Mouse (Mus musculus) limb, embryonic 12.5 days (tissue): ENCODE measurements around the gene Hivep1. TPM values are rescaled to one million over a fixed set of nuclear protein-coding genes. Genes with fewer than 3 reads are reported as not detected.

Experiments used
- ATAC-seq: fragments of 200-750 bp; cut with Nextera tagmentation; 2 replicates; pipeline ENCODE4 v1.8.0; 2017; ENCODE audit warnings: low read depth, moderate TSS enrichment; ENCODE audit not compliant: insufficient number of reproducible peaks, insufficient read depth, low FRiP score, low TSS enrichment
- H3K27ac ChIP-seq: fragments of 300-500 bp; sonication (generic); 2 replicates; pipeline ENCODE4 v1.5.1; 2016; ENCODE audit warnings: mild to moderate bottlenecking, moderate library complexity
- H3K27me3 ChIP-seq: fragments of 300-500 bp; sonication (generic); 2 replicates; pipeline ENCODE4 v1.6.1; 2016; ENCODE audit warnings: mild to moderate bottlenecking, moderate library complexity
- H3K36me3 ChIP-seq: fragments of 300-500 bp; sonication (generic); 2 replicates; pipeline ENCODE4 v1.6.1; 2016; ENCODE audit warnings: mild to moderate bottlenecking, moderate library complexity
- H3K4me1 ChIP-seq: fragments of 300-500 bp; sonication (generic); replicated peaks from 2 replicates; pipeline ENCODE4 v1.6.1; 2016
- H3K4me2 ChIP-seq: fragments of 300-500 bp; sonication (generic); 2 replicates; pipeline ENCODE4 v1.6.1; 2016; ENCODE audit warnings: mild to moderate bottlenecking, moderate library complexity
- H3K4me3 ChIP-seq: fragments of 300-500 bp; sonication (generic); replicated peaks from 2 replicates; pipeline ENCODE4 v1.5.1; 2016; ENCODE audit warnings: mild to moderate bottlenecking
- H3K9ac ChIP-seq: fragments of 300-500 bp; sonication (generic); replicated peaks from 2 replicates; pipeline ENCODE4 v1.6.1; 2016; ENCODE audit warnings: mild to moderate bottlenecking, moderate library complexity
- H3K9me3 ChIP-seq: fragments of 300-500 bp; sonication (generic); 2 replicates; pipeline ENCODE4 v1.6.1; 2016; ENCODE audit warnings: mild to moderate bottlenecking, moderate library complexity
- WGBS: fragments of 180-500 bp; shearing (Covaris S2); methylation state at CpG from one replicate; pipeline ENCODE4 v1.1.7; 2016; 5-methylcytosine and 5-hydroxymethylcytosine counted together
- polyA plus RNA-seq: library from polyadenylated mRNA; unstranded; fragments of >200 nt; fragmentation: Nextera tagmentation; extraction: Ambion mirVana; gene quantifications from 2 replicates; pipeline ENCODE4 v1.2.1, GENCODE M21; 2016

Hivep1 gene
- polyA plus RNA-seq, 1 experiment from 2014 or later: 13.2 TPM

DNA sequence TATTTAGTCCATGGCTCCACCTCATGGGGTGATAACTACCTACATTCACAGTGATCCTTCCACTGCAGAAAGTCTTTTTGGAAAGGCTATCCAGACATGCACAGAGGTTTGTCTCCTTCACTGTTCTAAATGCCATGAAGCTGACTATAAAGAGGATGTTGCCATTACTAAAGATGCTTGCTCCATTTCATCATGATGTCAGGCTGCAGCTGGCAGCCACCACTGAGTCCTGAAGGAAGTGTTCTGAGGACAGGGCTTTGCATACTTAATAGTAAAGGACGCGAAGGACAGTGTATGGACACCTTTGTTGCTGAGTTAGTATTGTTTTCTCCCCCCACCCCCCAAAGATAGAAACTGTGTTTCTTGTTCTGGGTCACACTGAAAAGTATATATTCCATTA lies 67.2 kb downstream of the Hivep1 start:
- Histone ChIP-seq H3K4me2 (no peak overlapping the region), H3K9me3 (no peaks in the 10 kb centered on the region), H3K27ac (no peak overlapping the region), H3K36me3 (0 out of 2 replicates have a peak, but pooled peaks cover 2% of the 10 kb centered on the region), H3K9ac (no peak overlapping the region), H3K4me1 (peaks cover 3% of the 10 kb centered on the region; the same call in 1 of the 2 replicates), H3K27me3 (no peaks in the 10 kb centered on the region), H3K4me3 (no peak overlapping the region)
- WGBS: 90% methylated on average over 2 of the region's 2 CpGs
- ATAC-seq: no peak

DNA sequence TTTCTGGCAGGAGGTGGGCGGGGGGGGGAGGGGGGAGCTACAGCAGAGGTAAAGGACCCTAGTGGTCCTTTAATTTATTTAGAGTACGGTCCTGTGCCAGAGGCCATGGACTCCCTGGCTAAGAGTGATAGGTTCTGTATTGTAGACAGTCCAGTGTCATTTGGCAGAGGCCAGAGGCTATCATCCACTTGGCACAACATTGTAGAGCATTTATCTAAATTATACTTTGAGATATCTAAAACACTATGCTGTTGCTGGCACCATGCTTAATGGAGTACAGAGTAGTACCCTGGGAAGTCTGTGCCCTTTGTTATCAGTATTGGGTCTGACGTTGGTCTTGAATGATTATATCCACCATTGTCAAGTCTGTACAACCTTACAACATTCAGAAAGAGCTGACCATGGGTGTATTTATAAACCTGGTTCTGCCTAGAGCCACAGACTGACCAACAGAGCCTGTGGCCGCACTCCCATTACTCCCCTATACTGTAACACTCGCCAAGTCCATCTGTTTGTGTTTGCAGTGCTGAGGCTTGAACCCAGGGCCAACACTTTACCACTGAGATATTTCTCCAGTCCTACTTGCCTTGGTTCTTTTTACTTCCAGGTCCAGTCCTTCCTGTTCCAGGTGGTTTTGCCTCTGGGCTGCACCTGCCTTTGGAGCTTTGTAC lies 69.4 kb downstream of the Hivep1 start:
- H3K4me2 ChIP-seq: no peak overlapping the region
- H3K36me3 ChIP-seq: 0 out of 2 replicates have a peak, but pooled peaks cover 2% of the 10 kb centered on the region
- no peak for ATAC-seq
- H3K4me3 ChIP-seq: no peak overlapping the region
- H3K9me3 ChIP-seq: no peaks in the 10 kb centered on the region
- 82% methylated on average over 5 of the region's 5 CpGs for WGBS
- H3K27ac ChIP-seq: no peak overlapping the region
- H3K9ac ChIP-seq: no peak overlapping the region
- peaks cover 3% of the 10 kb centered on the region; the same call in 1 of the 2 replicates for H3K4me1 ChIP-seq
- no peaks in the 10 kb centered on the region for H3K27me3 ChIP-seq

GRCm38 (mm10) chr13:42121777-42122682 lies 70.2 kb downstream of the Hivep1 start:
- no peak for ATAC-seq
- 73% methylated on average over 5 of the region's 5 CpGs for WGBS
- Histone ChIP-seq H3K4me3 (no peak overlapping the region), H3K27me3 (no peaks in the 10 kb centered on the region), H3K36me3 (0 out of 2 replicates have a peak, but pooled peaks cover 2% of the 10 kb centered on the region), H3K9ac (no peak overlapping the region), H3K9me3 (no peaks in the 10 kb centered on the region), H3K27ac (no peak overlapping the region), H3K4me2 (no peak overlapping the region), H3K4me1 (peaks cover 3% of the 10 kb centered on the region; the same call in 1 of the 2 replicates)

DNA sequence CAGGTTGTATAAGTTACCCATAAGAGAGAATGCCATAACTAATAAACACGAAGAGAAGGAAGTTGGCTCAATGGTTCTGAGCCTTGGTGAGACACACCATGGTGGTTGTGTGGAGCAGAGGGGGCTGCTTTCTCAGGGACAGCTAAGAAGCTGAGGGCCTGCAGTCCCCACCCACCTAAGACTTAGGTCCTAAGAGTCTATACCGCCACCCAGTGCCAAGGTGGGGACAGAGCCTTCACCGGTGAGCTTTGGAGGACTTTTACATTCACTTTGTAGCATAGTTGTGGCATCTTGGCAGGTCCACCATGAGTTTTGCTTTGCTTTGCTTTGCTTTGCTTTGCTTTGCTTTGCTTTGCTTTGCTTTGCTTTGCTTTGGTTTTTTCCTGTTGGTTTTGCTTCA lies 92.8 kb downstream of the Hivep1 start:
- peaks cover 15% of the 10 kb centered on the region for H3K4me1 ChIP-seq
- H3K36me3 ChIP-seq: peaks cover 2% of the 10 kb centered on the region; the same call in 1 of the 2 replicates
- no peaks in the 10 kb centered on the region for H3K9me3 ChIP-seq
- no peak overlapping the region for H3K4me2 ChIP-seq
- H3K27ac ChIP-seq: no peak overlapping the region
- ATAC-seq: no peak
- no peak overlapping the region for H3K9ac ChIP-seq
- H3K27me3 ChIP-seq: no peaks in the 10 kb centered on the region
- WGBS: 60% methylated on average over 3 of the region's 3 CpGs
- no peak overlapping the region for H3K4me3 ChIP-seq

- Histone ChIP-seq H3K9me3 (no peaks in the 10 kb centered on the region), H3K4me2 (no peak overlapping the region), H3K9ac (no peak overlapping the region), H3K27me3 (no peaks in the 10 kb centered on the region), H3K4me3 (no peak overlapping the region), H3K4me1 (peaks cover 30% of the 10 kb centered on the region), H3K36me3 (peaks cover 3% of the 10 kb centered on the region; the same call in 1 of the 2 replicates), H3K27ac (peak overlapping the region; percentile 23; the same call in 1 of the 2 replicates)
- no peak for ATAC-seq
- 44% methylated on average over 9 of the region's 9 CpGs for WGBS
Measured at GRCm38 (mm10) chr13:42149328-42150071, 97.7 kb downstream of the Hivep1 start.

DNA sequence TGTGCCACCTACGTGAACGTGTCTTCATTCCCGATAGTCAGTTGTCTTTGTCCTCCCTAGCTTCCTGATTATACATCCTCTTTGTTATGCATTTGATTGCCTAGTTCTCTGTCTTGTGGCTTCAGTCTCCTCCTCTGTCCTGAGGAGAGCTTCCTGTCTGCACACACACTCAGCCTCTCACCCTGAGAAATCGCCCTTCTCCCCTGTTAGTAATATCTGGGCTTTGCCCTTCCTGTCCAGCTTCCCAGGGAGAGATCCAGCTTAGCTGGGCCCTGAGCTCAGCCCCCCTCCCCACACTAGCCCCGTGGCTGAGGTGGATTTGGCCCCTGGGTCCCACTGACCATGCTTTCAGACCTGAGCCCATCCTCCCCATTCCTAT lies 98.2 kb downstream of the Hivep1 start:
- Histone ChIP-seq H3K4me2 (no peak overlapping the region; the same call in 1 of the 2 replicates), H3K9ac (no peak overlapping the region), H3K36me3 (peaks cover 9% of the 10 kb centered on the region), H3K27me3 (no peaks in the 10 kb centered on the region), H3K4me1 (peaks cover 30% of the 10 kb centered on the region), H3K27ac (peak overlapping the region; percentile 23; the same call in 1 of the 2 replicates), H3K4me3 (no peak overlapping the region), H3K9me3 (no peaks in the 10 kb centered on the region)
- WGBS: 48% methylated on average over 5 of the region's 5 CpGs
- ATAC-seq: no peak

GRCm38 (mm10) chr13:42150462-42151127 lies 98.8 kb downstream of the Hivep1 start:
- no peak overlapping the region; the same call in 1 of the 2 replicates for H3K4me2 ChIP-seq
- no peak overlapping the region; the same call in 1 of the 2 replicates for H3K27ac ChIP-seq
- H3K4me3 ChIP-seq: no peak overlapping the region
- H3K27me3 ChIP-seq: no peaks in the 10 kb centered on the region
- no peak for ATAC-seq
- no peaks in the 10 kb centered on the region for H3K9me3 ChIP-seq
- H3K36me3 ChIP-seq: peaks cover 14% of the 10 kb centered on the region
- H3K4me1 ChIP-seq: peaks cover 30% of the 10 kb centered on the region
- H3K9ac ChIP-seq: no peak overlapping the region
- 82% methylated on average over 9 of the region's 9 CpGs for WGBS

DNA sequence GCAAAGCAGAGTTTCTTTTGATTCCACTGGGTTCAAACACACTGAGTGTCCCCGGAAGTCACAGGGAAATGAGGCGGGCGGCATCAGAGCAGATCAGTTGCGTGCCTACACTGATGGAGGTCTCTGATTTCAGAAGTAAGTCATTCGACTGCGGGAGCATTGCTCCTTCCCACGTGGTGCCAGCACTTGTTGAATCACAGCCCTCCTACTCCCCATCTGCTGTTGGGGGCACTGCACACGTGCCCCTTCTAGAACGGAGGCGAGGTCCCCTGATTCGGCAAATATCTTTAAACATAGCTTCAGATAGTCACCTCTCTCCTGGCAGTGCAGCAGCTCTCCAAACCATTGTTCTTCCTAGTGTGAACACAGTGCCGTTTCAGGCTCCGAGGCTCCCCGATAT lies 106.4 kb downstream of the Hivep1 start:
- H3K9ac ChIP-seq: no peak overlapping the region
- no peak overlapping the region for H3K27ac ChIP-seq
- no peak overlapping the region for H3K4me3 ChIP-seq
- WGBS: 96% methylated on average over 14 of the region's 14 CpGs
- H3K4me2 ChIP-seq: no peak overlapping the region
- H3K27me3 ChIP-seq: no peaks in the 10 kb centered on the region
- peaks cover 58% of the 10 kb centered on the region for H3K36me3 ChIP-seq
- no peaks in the 10 kb centered on the region for H3K4me1 ChIP-seq
- no peaks in the 10 kb centered on the region for H3K9me3 ChIP-seq
- ATAC-seq: no peak

DNA sequence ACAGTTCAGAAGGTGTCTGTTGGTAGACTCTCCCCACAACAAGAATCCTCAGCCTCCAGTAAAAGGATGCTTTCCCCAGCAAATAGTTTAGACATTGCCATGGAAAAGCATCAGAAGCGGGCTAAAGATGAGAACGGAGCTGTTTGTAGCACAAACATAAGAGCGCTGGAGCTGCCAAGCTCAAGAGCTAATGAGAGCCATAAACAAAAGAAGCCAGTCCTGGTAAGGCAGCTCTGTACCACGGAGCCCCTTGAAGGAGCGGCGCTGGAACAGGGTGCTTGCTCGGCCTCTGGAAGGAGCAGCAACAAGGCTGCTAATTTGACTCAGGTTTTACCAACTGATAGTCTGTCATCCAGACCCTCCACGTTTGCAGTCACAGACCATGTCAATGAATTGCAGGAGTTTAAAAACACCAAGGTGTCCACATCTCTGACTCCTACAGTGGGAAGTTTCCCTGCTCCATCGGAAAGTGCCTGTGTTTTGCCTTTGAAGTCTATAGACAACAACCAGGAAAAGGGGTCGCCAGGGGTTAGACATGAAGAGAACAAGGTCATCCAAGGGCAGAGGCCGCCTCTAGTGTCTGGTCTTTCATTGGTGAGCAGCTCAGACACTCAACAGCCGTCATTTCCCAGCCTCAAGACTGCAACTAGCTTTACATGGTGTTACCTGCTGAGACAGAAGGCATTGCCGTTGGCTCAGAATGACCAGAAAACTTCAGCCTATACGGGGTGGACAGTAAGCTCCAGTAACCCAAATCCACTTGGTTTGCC lies 107.8 kb downstream of the Hivep1 start:
- no peaks in the 10 kb centered on the region for H3K4me1 ChIP-seq
- no peak overlapping the region for H3K27ac ChIP-seq
- no peaks in the 10 kb centered on the region for H3K9me3 ChIP-seq
- no peaks in the 10 kb centered on the region for H3K27me3 ChIP-seq
- H3K9ac ChIP-seq: no peak overlapping the region
- ATAC-seq: no peak
- H3K36me3 ChIP-seq: peaks cover 57% of the 10 kb centered on the region
- WGBS: 42% methylated on average over 14 of the region's 14 CpGs
- H3K4me3 ChIP-seq: no peak overlapping the region
- no peak overlapping the region for H3K4me2 ChIP-seq

DNA sequence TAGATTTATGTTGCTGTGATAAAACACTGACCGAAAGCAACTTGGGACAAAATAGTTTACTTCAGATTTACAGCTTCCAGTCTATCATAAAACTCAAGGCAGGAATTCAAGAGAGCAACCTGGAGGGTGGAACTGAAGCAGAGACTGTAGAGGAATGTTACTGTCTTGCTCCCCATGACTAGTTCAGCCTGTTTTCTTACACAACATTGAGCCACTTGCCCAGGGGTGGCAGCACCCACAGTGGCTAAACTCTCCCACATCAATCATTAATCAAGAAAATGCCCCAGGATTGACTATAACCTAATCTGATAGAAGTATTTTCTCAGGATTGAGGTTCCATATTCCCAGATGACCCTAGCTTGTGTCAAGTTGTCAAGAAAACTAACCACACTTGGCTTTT lies 119.0 kb downstream of the Hivep1 start:
- Histone ChIP-seq H3K4me3 (no peak overlapping the region), H3K4me1 (peaks cover 3% of the 10 kb centered on the region; the same call in 1 of the 2 replicates), H3K36me3 (peaks cover 44% of the 10 kb centered on the region), H3K27ac (no peak overlapping the region), H3K9ac (no peak overlapping the region), H3K9me3 (no peaks in the 10 kb centered on the region), H3K27me3 (no peaks in the 10 kb centered on the region), H3K4me2 (no peak overlapping the region)
- ATAC-seq: no peak
- 51% methylated on average over 1 of the region's 1 CpGs for WGBS
